Mouse (Mus musculus): ENCODE measurements at regions not wholly inside any gene's neighbourhood (a gene's known extent, or its start where the extent isn't known, plus 50 kb on each side); places are given as distances from the start of the nearest gene placed in this dataset.
"Not testable (repeated sequence)": the region's sequence is repeated elsewhere in the genome, so short reads cannot be mapped to it uniquely, and the experiment has no call there.

DNA sequence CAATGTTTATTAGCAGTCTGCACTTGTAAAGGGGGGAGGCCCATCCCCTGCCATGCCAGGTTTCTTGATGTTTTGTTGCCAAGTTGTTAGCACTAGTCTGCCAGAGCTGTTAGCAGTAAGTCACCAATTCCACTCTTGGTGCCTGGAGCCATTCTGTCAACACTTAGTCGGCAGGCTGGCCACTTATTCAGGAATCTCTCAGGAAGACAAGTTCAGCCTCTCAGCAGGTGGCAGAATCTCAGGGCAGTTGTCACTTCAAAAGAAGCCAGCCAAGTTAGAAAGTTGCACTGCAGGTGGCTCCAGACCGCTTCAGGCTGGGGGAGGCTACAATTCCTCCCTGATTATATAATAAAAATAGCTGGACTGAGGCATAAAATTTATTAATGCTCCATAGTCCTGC, 424.2 kb downstream of the Cdh10 start:
- not testable (repeated sequence) for DNase-seq

DNA sequence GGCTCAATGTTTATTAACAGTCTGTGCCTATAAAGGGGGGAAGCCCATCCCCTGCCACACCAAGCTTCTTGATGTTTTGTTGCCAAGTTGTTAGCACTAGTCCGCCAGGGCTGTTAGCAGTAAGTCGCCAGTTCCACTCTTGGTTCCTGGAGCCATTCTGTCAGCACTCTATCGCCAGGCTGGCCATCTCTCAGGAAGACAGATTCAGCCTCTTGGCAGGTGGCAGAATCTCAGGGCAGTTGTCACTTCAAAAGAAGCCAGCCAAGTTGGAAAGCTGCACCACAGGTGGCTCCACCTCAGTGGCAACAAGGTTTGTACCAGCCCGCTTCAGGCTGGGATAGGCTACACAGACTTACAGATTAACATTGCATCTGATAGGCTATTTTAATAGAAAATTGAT, 428.7 kb downstream of the Cdh10 start:
- DNase-seq = no peak

DNA sequence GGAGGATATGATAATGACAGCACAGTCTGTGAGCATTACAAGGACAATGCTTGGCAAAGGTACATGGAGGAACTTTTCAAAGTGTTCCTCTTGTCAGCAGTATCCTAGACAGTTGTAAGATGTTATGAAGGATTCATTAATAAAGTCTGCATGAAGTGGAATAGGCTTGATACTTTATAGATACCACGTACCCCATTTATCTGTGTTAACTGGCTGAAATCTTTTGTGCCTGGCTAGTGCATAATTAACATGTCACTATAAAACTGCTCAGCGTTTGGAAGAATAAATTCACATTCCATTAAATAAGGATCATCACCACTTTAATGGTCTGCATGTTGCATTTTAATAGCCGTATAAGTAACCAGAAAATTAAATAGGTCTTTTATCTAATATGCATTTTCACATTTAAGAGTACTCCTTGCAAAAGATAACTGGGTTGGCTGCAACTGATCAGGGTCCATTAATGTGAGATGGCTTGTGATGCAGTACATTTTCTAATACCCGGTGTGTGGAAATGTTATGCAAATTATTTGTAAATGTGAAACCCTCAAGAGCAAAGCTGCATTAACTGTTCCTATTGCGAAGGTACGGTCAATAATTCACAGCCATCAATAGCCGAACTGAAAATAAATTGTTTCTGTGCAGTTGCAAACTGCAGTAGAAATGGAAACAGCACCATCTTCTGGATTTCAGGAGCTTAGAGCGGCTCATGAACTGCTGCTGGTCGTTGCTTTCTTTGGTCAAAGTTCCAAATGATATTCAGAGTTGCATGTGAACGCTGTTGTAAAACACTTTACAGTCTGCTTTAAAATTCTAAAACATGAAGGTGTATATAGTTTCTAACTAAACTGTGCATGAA, 457.4 kb downstream of the Cdh10 start:
- DNase-seq = no peak

DNA sequence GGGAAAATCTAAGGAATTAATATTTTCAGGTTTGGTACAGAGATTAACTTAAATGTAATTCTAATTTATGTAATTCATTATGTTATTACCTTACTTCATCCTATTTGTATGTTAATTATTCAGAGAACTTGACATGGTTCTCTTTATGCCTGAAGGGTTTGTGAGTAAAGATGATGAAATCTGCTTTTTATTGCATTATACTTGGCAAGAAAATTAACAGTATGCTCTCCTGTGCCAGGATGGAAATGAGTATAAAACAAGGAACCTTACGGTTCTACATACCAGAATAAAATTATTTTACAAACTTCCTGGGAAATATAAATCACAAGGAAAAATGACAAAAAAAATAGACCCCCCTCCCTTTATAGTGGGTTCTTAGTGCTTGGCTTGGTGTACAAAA, 497.6 kb downstream of the Cdh10 start:
- no peak for DNase-seq

DNA sequence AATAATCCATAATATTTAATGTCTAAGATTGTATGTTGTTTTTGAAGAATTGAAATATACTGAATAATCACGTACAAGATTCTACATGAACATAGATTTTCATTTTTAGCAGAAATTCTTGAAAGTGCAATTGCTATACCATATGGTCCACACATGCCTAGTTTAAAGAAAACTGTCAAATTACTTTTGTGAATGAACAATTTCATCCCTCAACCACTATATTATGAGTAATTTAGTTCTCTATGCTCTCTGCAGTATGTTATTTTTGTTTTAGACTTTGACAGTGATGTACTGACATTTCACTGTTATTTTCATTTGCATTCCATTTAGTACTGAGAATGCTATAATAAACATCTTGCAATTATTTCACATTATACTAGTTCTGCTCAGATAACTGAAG, 537.6 kb downstream of the Cdh10 start:
- DNase-seq = no peak

DNA sequence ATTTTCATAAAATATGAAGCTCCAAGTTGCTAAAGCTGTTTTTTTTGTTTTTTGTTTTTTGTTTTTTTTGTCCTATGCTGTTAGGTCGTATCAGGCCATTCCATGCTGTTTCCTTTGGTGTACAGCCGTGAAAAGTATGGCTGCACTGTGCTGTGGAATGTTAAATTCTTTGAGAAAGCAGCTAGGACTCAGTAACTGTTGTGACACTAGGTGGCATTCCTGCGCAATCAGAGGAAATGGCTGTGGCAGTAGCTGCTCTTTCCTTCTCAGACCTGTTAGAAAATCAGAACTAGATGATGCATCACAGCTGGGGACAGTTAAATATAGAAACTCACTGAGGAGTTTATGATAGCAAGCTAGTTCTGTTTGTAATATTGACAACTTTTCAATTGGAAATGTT, 541.9 kb downstream of the Cdh10 start:
- DNase-seq = peak; percentile 1

DNA sequence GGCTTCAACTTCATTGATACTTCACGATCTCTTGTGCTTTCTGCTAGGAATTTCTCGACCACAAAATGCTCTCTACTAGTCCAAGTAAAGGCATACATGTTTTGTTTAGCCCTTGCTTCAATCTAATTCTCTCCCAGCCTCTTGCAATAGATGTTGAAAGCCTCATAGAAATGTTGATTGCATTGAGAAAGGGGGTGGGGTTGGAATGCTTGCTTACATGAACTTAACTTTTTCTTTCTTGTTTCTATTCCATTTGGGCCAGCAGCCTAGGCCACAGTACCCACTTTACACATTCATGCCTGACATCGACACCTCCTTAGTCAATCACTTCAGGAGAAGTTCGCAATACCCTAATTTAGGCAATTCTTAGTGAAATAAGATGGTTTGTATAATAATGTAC, 571.2 kb downstream of the Cdh10 start:
- DNase-seq = no peak

DNA sequence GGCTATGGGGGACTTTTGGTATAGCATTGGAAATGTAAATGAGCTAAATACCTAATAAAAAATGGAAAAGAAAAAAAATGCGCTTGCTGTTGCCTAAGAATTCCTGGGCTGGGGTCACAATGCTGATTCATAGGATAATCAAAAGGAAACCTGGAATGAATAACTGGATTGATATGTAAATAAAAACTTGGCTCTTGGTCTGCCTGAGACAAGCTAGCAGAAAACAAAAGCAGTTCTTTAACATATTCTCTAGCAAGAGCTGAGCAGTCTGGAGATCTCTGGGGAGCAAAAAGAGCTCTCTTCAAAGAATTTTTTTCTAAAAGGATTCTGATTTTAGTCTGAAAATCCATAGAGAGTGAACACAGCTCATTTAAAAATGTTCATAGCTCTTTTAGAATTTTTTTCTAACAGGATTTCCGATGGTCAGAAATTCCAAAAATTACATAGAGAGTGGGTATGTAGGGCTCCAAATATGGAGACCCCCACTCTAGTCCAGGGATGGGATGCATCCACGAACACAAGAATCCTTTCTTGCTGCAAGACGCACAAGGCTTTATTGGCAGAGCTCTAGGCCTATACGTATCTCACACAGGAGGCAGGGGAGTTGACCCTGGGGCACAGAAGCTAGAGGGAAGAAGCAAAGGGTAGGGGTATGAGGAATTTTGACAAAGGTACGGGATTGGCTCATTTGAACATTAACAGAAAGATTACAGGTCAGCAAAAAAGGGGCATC, 572.7 kb downstream of the Cdh10 start:
- DNase-seq = no peak

DNA sequence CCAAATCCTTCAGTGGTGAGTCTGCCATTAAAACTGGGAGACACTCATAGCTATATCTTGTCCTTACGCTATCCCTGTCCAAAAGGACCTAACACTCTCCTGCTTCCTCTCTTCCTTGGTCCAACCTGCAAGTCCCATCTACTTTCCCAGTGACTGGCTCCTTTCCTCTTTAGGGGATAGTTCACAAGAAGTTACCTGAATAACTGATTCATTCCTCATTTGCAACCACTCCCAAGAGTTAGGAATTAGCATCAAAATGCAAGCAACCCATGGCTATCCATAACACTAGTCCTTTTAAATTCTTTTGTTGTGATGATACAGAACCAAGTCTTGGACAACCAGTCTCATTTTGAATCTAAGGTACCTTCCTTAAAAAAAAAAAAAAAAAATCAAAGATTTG, 576.9 kb downstream of the Cdh10 start:
- no peak for DNase-seq
